Mouse (Mus musculus) brain, embryonic 14.5 days (tissue): ENCODE data around the gene Ucp1.

Source experiments
- CTCF ChIP-seq: fragments of 200-500 bp; IDR thresholded peaks from 2 replicates; pipeline ENCODE4 v1.5.1; 2012; ENCODE audit warnings: inconsistent platforms, mild to moderate bottlenecking, moderate library complexity, borderline replicate concordance; ENCODE audit not compliant: insufficient read depth, insufficient read length; ENCODE audit errors: extremely low read depth
- POLR2A ChIP-seq: fragments of 200-500 bp; IDR thresholded peaks from 2 replicates; pipeline ENCODE4 v1.6.1; 2012; ENCODE audit warnings: mild to moderate bottlenecking, inconsistent platforms, borderline replicate concordance; ENCODE audit not compliant: poor library complexity, insufficient read depth, insufficient read length, severe bottlenecking; ENCODE audit errors: extremely low read depth

GRCm38 (mm10) chr8:83297375-83297774 is 7.2 kb downstream of the Ucp1 start:
- TF ChIP-seq CTCF, result no peak
- TF ChIP-seq POLR2A, result no peak
